In the genomic region with DNA sequence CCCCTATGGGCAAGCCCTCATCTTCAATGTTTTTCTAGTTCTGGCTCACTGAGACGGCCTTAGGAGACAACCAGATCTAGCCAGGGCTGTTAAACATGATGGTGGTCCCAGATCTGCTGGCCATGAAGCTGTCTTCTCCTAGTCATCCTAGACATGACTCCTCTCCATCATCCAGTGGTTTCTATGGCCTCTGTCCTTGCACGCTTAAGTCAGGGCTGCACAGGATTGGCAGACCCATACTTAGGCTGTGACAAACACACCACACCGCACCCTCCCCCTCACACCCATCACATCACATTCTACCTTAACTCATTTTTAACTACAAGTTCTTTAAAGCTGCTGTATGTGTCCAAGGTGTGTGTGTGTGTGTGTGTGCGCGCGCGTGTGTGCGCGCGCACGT, we compare ENCODE assay signal across 13 mouse cellular contexts. TPM values are rescaled to one million over a fixed set of nuclear protein-coding genes. Genes with fewer than 3 reads are reported as not detected.
DNase-seq lines count a peak whose midpoint lies in the region; ATAC-seq and TF ChIP-seq lines count a peak whose summit lies in the region.
"Had no signal": no experiment of that assay in that cellular context is flagged by ENCODE, and none has a peak within 500 bp of the region (broad histone marks: within the 10 kb centered on the region; RNA-seq: fewer than 3 reads in every experiment).

No protein-coding gene starts in this region.

- H3K27ac ChIP-seq in heart, postnatal 0 days (ENCODE audit: low read depth), result no peak overlapping the region
- H3K27ac ChIP-seq in heart, embryonic 10.5 days, result no peak overlapping the region
- no peak overlapping the region for H3K27ac ChIP-seq in hindbrain, embryonic 12.5 days
- no peak overlapping the region for H3K27ac ChIP-seq in midbrain, embryonic 13.5 days
- no peak overlapping the region for H3K27ac ChIP-seq in kidney, embryonic 15.5 days

- TF ChIP-seq EP300 in heart, postnatal 0 days (IDR thresholded peaks at IDR 0.05; ENCODE audit: low read depth), result no peak

- peak; percentile 29; the same call in 1 of the 2 replicates for TF ChIP-seq POLR2A in lung, adult 2 months (IDR thresholded peaks at IDR 0.05; ENCODE audit: borderline replicate concordance, extremely low read depth, low read depth, low read length)

- ATAC-seq in heart, postnatal 0 days (ENCODE audit: insufficient read depth, low read depth), result no peak
- ATAC-seq in hindbrain, embryonic 12.5 days (ENCODE audit: low FRiP score), result no peak
- no peak for ATAC-seq in midbrain, embryonic 13.5 days
- ATAC-seq in kidney, embryonic 15.5 days (replicated peaks; ENCODE audit: low FRiP score), result no peak
- ATAC-seq: Patski had no signal

- H3K4me1 ChIP-seq in heart, postnatal 0 days (ENCODE audit: control insufficient read depth, insufficient read depth), result peaks cover 37% of the 10 kb centered on the region
- peaks cover 34% of the 10 kb centered on the region for H3K4me1 ChIP-seq in heart, embryonic 10.5 days
- peaks cover 27% of the 10 kb centered on the region for H3K4me1 ChIP-seq in lung, adult 2 months (ENCODE audit: control insufficient read depth, insufficient read depth, low read length)
- peaks cover 44% of the 10 kb centered on the region for H3K4me1 ChIP-seq in hindbrain, embryonic 12.5 days
- peaks cover 42% of the 10 kb centered on the region for H3K4me1 ChIP-seq in midbrain, embryonic 13.5 days (replicated peaks)
- peaks cover 31% of the 10 kb centered on the region for H3K4me1 ChIP-seq in kidney, embryonic 15.5 days

- no peak for TF ChIP-seq CTCF in heart, postnatal 0 days (IDR thresholded peaks at IDR 0.05; ENCODE audit: low read depth)
- no peak for TF ChIP-seq CTCF in lung, adult 2 months (IDR thresholded peaks at IDR 0.05; ENCODE audit: insufficient read depth, low read length)

- H3K27me3 ChIP-seq in heart, postnatal 0 days (ENCODE audit: control insufficient read depth, insufficient read depth, low read length), result peaks cover 8% of the 10 kb centered on the region; the same call in 1 of the 2 replicates
- peaks cover 95% of the 10 kb centered on the region for H3K27me3 ChIP-seq in heart, embryonic 10.5 days (ENCODE audit: insufficient read depth, poor library complexity, severe bottlenecking)
- H3K27me3 ChIP-seq in hindbrain, embryonic 12.5 days, result peaks cover 24% of the 10 kb centered on the region
- H3K27me3 ChIP-seq in midbrain, embryonic 13.5 days, result peaks cover 35% of the 10 kb centered on the region
- peaks cover 88% of the 10 kb centered on the region for H3K27me3 ChIP-seq in kidney, embryonic 15.5 days
- H3K27me3 ChIP-seq: CH12.LX had no signal

- WGBS in heart, postnatal 0 days, result 93% methylated on average over 11 of the region's 11 CpGs
- 89% methylated on average over 11 of the region's 11 CpGs for WGBS in heart, embryonic 10.5 days
- WGBS in lung, adult 2 months, result 95% methylated on average over 11 of the region's 11 CpGs
- 88% methylated on average over 11 of the region's 11 CpGs for WGBS in hindbrain, embryonic 12.5 days
- WGBS in midbrain, embryonic 13.5 days, result 89% methylated on average over 11 of the region's 11 CpGs
- WGBS in kidney, embryonic 15.5 days, result 88% methylated on average over 11 of the region's 11 CpGs

- peaks cover 47% of the 10 kb centered on the region for H3K36me3 ChIP-seq in heart, postnatal 0 days (replicated peaks; ENCODE audit: control insufficient read depth, insufficient read depth, low read length)
- H3K36me3 ChIP-seq in heart, embryonic 10.5 days, result peaks cover 3% of the 10 kb centered on the region; the same call in 1 of the 2 replicates
- peaks cover 3% of the 10 kb centered on the region; the same call in 1 of the 2 replicates for H3K36me3 ChIP-seq in hindbrain, embryonic 12.5 days
- H3K36me3 ChIP-seq in midbrain, embryonic 13.5 days, result 0 out of 2 replicates have a peak, but pooled peaks cover 14% of the 10 kb centered on the region
- no peaks in the 10 kb centered on the region for H3K36me3 ChIP-seq in kidney, embryonic 15.5 days

- H3K9ac ChIP-seq in heart, postnatal 0 days (replicated peaks; ENCODE audit: low read depth, low read length), result no peak overlapping the region
- H3K9ac ChIP-seq in hindbrain, embryonic 12.5 days, result no peak overlapping the region
- no peak overlapping the region for H3K9ac ChIP-seq in midbrain, embryonic 13.5 days (replicated peaks)
- no peak overlapping the region for H3K9ac ChIP-seq in kidney, embryonic 15.5 days

- H3K9me3 ChIP-seq in heart, postnatal 0 days (replicated peaks; ENCODE audit: control insufficient read depth, low read length), result no peaks in the 10 kb centered on the region
- H3K9me3 ChIP-seq in heart, embryonic 10.5 days, result no peaks in the 10 kb centered on the region
- no peaks in the 10 kb centered on the region for H3K9me3 ChIP-seq in hindbrain, embryonic 12.5 days (replicated peaks)
- H3K9me3 ChIP-seq in midbrain, embryonic 13.5 days, result no peaks in the 10 kb centered on the region
- no peaks in the 10 kb centered on the region for H3K9me3 ChIP-seq in kidney, embryonic 15.5 days (replicated peaks)

- H3K4me3 ChIP-seq in heart, postnatal 0 days (ENCODE audit: low read depth, low read length), result peak overlapping the region; percentile 87
- H3K4me3 ChIP-seq in heart, embryonic 10.5 days, result no peak overlapping the region
- peak overlapping the region; percentile 94 for H3K4me3 ChIP-seq in lung, adult 2 months (replicated peaks; ENCODE audit: extremely low read depth, low read depth, low read length)
- no peak overlapping the region for H3K4me3 ChIP-seq in hindbrain, embryonic 12.5 days
- H3K4me3 ChIP-seq in midbrain, embryonic 13.5 days (replicated peaks), result no peak overlapping the region
- no peak overlapping the region for H3K4me3 ChIP-seq in kidney, embryonic 15.5 days (replicated peaks)

- H3K4me2 ChIP-seq in heart, postnatal 0 days (ENCODE audit: low read depth, low read length), result peak overlapping the region; percentile 78
- H3K4me2 ChIP-seq in hindbrain, embryonic 12.5 days (replicated peaks), result peak overlapping the region; percentile 99; the same call in 1 of the 2 replicates
- peak overlapping the region; percentile 99 for H3K4me2 ChIP-seq in midbrain, embryonic 13.5 days (replicated peaks)
- no peak overlapping the region for H3K4me2 ChIP-seq in kidney, embryonic 15.5 days

- DNase-seq in heart, postnatal 0 days (ENCODE audit: low spot score), result no peak
- no peak for DNase-seq in heart, embryonic 10.5 days (ENCODE audit: low spot score)
- DNase-seq in lung, adult 2 months, result no peak
- DNase-seq in lung, postnatal 36 days, result no peak
- no peak for DNase-seq in thymus, postnatal 10 days (ENCODE audit: low spot score in 2 of 2)
- DNase-seq: cerebellum, postnatal 25 days; kidney, adult 11 months; thymus, adult 18-20 months had no signal

RNA-seq across cellular contexts. Expression of gene Zbtb16, which starts 2.5 kb away (rescaled TPM):
- 54.7 and 65.0 TPM in 2 replicates for total RNA-seq in heart, postnatal 0 days (2014; rRNA removed; ENCODE audit: low replicate concordance)
- 1.8 and 5.0 TPM in 2 replicates for polyA plus RNA-seq in heart, postnatal 0 days (2015; fragmentation: Nextera tagmentation; extraction: Ambion mirVana)
- 2.6 and 3.1 TPM in 2 replicates for polyA plus RNA-seq in heart, embryonic 10.5 days (2016; fragmentation: Nextera tagmentation; extraction: Ambion mirVana)
- polyA plus RNA-seq in lung, adult 2 months (2012; rRNA removed), result 16.0 and 44.4 TPM in 2 replicates
- polyA plus RNA-seq in hindbrain, embryonic 12.5 days (2016; fragmentation: Nextera tagmentation; extraction: Ambion mirVana), result 6.8 and 6.9 TPM in 2 replicates
- polyA plus RNA-seq in midbrain, embryonic 13.5 days (2015; fragmentation: Nextera tagmentation; extraction: Ambion mirVana), result 6.8 and 7.2 TPM in 2 replicates
- polyA plus RNA-seq in kidney, embryonic 15.5 days (2015; fragmentation: Nextera tagmentation; extraction: Ambion mirVana), result 1.2 and 2.1 TPM in 2 replicates

Comparison
In these comparisons a context has a peak if more than half of its experiments do, and no peak if none do; other contexts are left out.
1. H3K4me3 ChIP-seq: peak in heart, postnatal 0 days (single experiment) and lung, adult 2 months (single experiment); none in heart, embryonic 10.5 days (single experiment), hindbrain, embryonic 12.5 days (single experiment), midbrain, embryonic 13.5 days (single experiment) and kidney, embryonic 15.5 days (single experiment).